Mouse (Mus musculus): ENCODE results near the gene Bst2. TPM values are rescaled to one million over a fixed set of nuclear protein-coding genes. Genes with fewer than 3 reads are reported as not detected.
A peak's percentile ranks its signal among the peaks of the same experiment; 100 is the strongest.
"Not testable (repeated sequence)": the region's sequence is repeated elsewhere in the genome, so short reads cannot be mapped to it uniquely, and the experiment has no call there.

Bst2 gene
- polyA plus RNA-seq, 1 experiment from 2014 or later = 5.6 TPM

GRCm38 (mm10) chr8:71527162-71527870, 9.9 kb downstream of the Bst2 start:
- Histone ChIP-seq H3K4me1 (peaks cover 23% of the 10 kb centered on the region), H3K9me3 (replicated peaks) (no peaks in the 10 kb centered on the region), H3K27ac (0 out of 2 replicates have a peak overlapping the region, but pooled peaks have one; percentile 19), H3K4me3 (no peak overlapping the region), H3K27me3 (ENCODE audit: low read depth, poor library complexity, severe bottlenecking) (peaks cover 60% of the 10 kb centered on the region), H3K36me3 (no peaks in the 10 kb centered on the region)
- WGBS = 57% methylated on average over 3 of the region's 3 CpGs
- DNase-seq (ENCODE audit: low spot score) = no peak

- Histone ChIP-seq H3K27ac (no peak overlapping the region), H3K4me3 (no peak overlapping the region), H3K4me1 (peaks cover 28% of the 10 kb centered on the region), H3K9me3 (replicated peaks) (no peaks in the 10 kb centered on the region), H3K36me3 (no peaks in the 10 kb centered on the region), H3K27me3 (ENCODE audit: low read depth, poor library complexity, severe bottlenecking) (peaks cover 62% of the 10 kb centered on the region)
- no peak for DNase-seq (ENCODE audit: low spot score)
- 8% methylated on average over 6 of the region's 6 CpGs for WGBS
Observed at GRCm38 (mm10) chr8:71526272-71526671, 11.0 kb downstream of the Bst2 start.

- no peak for DNase-seq (ENCODE audit: low spot score)
- peak within 1 kb of the TSS; percentile 38 for H3K4me3 ChIP-seq
- H3K27ac ChIP-seq = peak within 1 kb of the TSS; percentile 27
- WGBS = 6% methylated on average over 46 of the region's 46 CpGs
- peaks cover 32% of the 10 kb centered on the region for H3K4me1 ChIP-seq
- H3K9me3 ChIP-seq (replicated peaks) = no peaks in the 10 kb centered on the region
- peaks cover 62% of the 10 kb centered on the region for H3K27me3 ChIP-seq (ENCODE audit: low read depth, poor library complexity, severe bottlenecking)
- H3K36me3 ChIP-seq = no peaks in the 10 kb centered on the region
Observed at GRCm38 (mm10) chr8:71525226-71526050, 11.8 kb downstream of the Bst2 start, which contains the start of gene Ccdc194. Gene Ccdc194, minus strand, starts transcription at chr8:71525711.

GRCm38 (mm10) chr8:71521634-71522033, 15.6 kb downstream of the Bst2 start:
- peaks cover 31% of the 10 kb centered on the region for H3K4me1 ChIP-seq
- no peak overlapping the region for H3K4me3 ChIP-seq
- DNase-seq (ENCODE audit: low spot score) = peak; percentile 96
- H3K27ac ChIP-seq = no peak overlapping the region
- H3K9me3 ChIP-seq (replicated peaks) = no peaks in the 10 kb centered on the region
- H3K36me3 ChIP-seq = no peaks in the 10 kb centered on the region
- peaks cover 44% of the 10 kb centered on the region for H3K27me3 ChIP-seq (ENCODE audit: low read depth, poor library complexity, severe bottlenecking)
- WGBS = 5% methylated on average over 17 of the region's 17 CpGs

GRCm38 (mm10) chr8:71519037-71519825, 18.0 kb downstream of the Bst2 start:
- WGBS = 49% methylated on average over 10 of the region's 10 CpGs
- not testable (repeated sequence) for H3K36me3 ChIP-seq; H3K27ac ChIP-seq; H3K4me3 ChIP-seq; H3K9me3 ChIP-seq (replicated peaks)
- Histone ChIP-seq H3K4me1 (peaks cover 18% of the 10 kb centered on the region), H3K27me3 (ENCODE audit: low read depth, poor library complexity, severe bottlenecking) (peaks cover 20% of the 10 kb centered on the region)
- peak; percentile 71 for DNase-seq (ENCODE audit: low spot score)

- peak; percentile 29 for DNase-seq (ENCODE audit: low spot score)
- 12% methylated on average over 6 of the region's 6 CpGs for WGBS
- H3K36me3 ChIP-seq = no peaks in the 10 kb centered on the region
- peaks cover 1% of the 10 kb centered on the region; the same call in 1 of the 2 replicates for H3K27me3 ChIP-seq (ENCODE audit: low read depth, poor library complexity, severe bottlenecking)
- no peaks in the 10 kb centered on the region for H3K9me3 ChIP-seq (replicated peaks)
- H3K4me1 ChIP-seq = peaks cover 25% of the 10 kb centered on the region
- H3K27ac ChIP-seq = no peak overlapping the region
- H3K4me3 ChIP-seq = no peak overlapping the region
Observed at GRCm38 (mm10) chr8:71516786-71517185, 20.5 kb downstream of the Bst2 start.

- H3K4me1 ChIP-seq = peaks cover 21% of the 10 kb centered on the region
- peaks cover 17% of the 10 kb centered on the region for H3K27me3 ChIP-seq (ENCODE audit: low read depth, poor library complexity, severe bottlenecking)
- no peaks in the 10 kb centered on the region for H3K36me3 ChIP-seq
- H3K9me3 ChIP-seq (replicated peaks) = no peaks in the 10 kb centered on the region
- 75% methylated on average over 5 of the region's 5 CpGs for WGBS
- no peak for DNase-seq (ENCODE audit: low spot score)
- no peak overlapping the region for H3K4me3 ChIP-seq
- no peak overlapping the region for H3K27ac ChIP-seq
Observed at GRCm38 (mm10) chr8:71515043-71515442, 22.2 kb downstream of the Bst2 start.

GRCm38 (mm10) chr8:71513018-71513754, 24.1 kb downstream of the Bst2 start:
- WGBS = 73% methylated on average over 15 of the region's 15 CpGs
- peaks cover 35% of the 10 kb centered on the region for H3K4me1 ChIP-seq
- 0 out of 2 replicates have a peak overlapping the region, but pooled peaks have one; percentile 42 for H3K27ac ChIP-seq

GRCm38 (mm10) chr8:71511644-71512043, 25.6 kb downstream of the Bst2 start, which contains the start of gene Plvap:
Gene Plvap, minus strand, starts transcription at chr8:71511752.
- H3K4me1 ChIP-seq = peaks cover 42% of the 10 kb centered on the region
- no peaks in the 10 kb centered on the region for H3K9me3 ChIP-seq (replicated peaks)
- no peak for DNase-seq (ENCODE audit: low spot score)
- peak within 1 kb of the TSS; percentile 42; the same call in 1 of the 2 replicates for H3K27ac ChIP-seq
- 51% methylated on average over 14 of the region's 14 CpGs for WGBS
- peaks cover 51% of the 10 kb centered on the region for H3K27me3 ChIP-seq (ENCODE audit: low read depth, poor library complexity, severe bottlenecking)
- peak within 1 kb of the TSS; percentile 29 for H3K4me3 ChIP-seq
- H3K36me3 ChIP-seq = no peaks in the 10 kb centered on the region

More at GRCm38 (mm10) chr8:71513018-71513754, 24.1 kb downstream of the Bst2 start:
- DNase-seq (ENCODE audit: low spot score) = no peak
- Histone ChIP-seq H3K4me3 (no peak overlapping the region), H3K27me3 (ENCODE audit: low read depth, poor library complexity, severe bottlenecking) (peaks cover 35% of the 10 kb centered on the region), H3K36me3 (no peaks in the 10 kb centered on the region), H3K9me3 (replicated peaks) (no peaks in the 10 kb centered on the region)

- 51% methylated on average over 2 of the region's 2 CpGs for WGBS
- peak overlapping the region; percentile 28; the same call in 1 of the 2 replicates for H3K4me3 ChIP-seq
- peaks cover 42% of the 10 kb centered on the region for H3K4me1 ChIP-seq
- DNase-seq (ENCODE audit: low spot score) = no peak
- peak overlapping the region; percentile 53; the same call in 1 of the 2 replicates for H3K27ac ChIP-seq
- H3K36me3 ChIP-seq = 0 out of 2 replicates have a peak, but pooled peaks cover 2% of the 10 kb centered on the region
- H3K9me3 ChIP-seq (replicated peaks) = no peaks in the 10 kb centered on the region
- peaks cover 67% of the 10 kb centered on the region for H3K27me3 ChIP-seq (ENCODE audit: low read depth, poor library complexity, severe bottlenecking)
Observed at GRCm38 (mm10) chr8:71509316-71509715, 27.9 kb downstream of the Bst2 start.

- Histone ChIP-seq H3K27ac (peak overlapping the region; percentile 73), H3K36me3 (0 out of 2 replicates have a peak, but pooled peaks cover 2% of the 10 kb centered on the region)
- peak; percentile 89 for DNase-seq (ENCODE audit: low spot score)
Observed at GRCm38 (mm10) chr8:71507589-71508104, 29.6 kb downstream of the Bst2 start.

More at GRCm38 (mm10) chr8:71507589-71508104, 29.6 kb downstream of the Bst2 start:
- Histone ChIP-seq H3K27me3 (ENCODE audit: low read depth, poor library complexity, severe bottlenecking) (peaks cover 67% of the 10 kb centered on the region), H3K9me3 (replicated peaks) (no peaks in the 10 kb centered on the region), H3K4me3 (peak overlapping the region; percentile 61), H3K4me1 (peaks cover 40% of the 10 kb centered on the region)
- WGBS = under 1% methylated on average over 61 of the region's 61 CpGs

All from limb, embryonic 10.5 days (tissue).